ENCODE assay signal across 8 mouse cellular contexts in genomic region chr6:67169873-67170673, GRCm38 (mm10).
DNase-seq lines count a peak whose midpoint lies in the region; ATAC-seq and TF ChIP-seq lines count a peak whose summit lies in the region.

No protein-coding gene starts in this region.

- peak; percentile 81 for ATAC-seq in lung, embryonic 16.5 days (ENCODE audit: low read depth)
- peak; percentile 95 for ATAC-seq in neutrophil, adult 5-6 weeks (ENCODE audit: extremely low read depth, insufficient number of reproducible peaks, low FRiP score, poor library complexity, severe bottlenecking)

- H3K9ac ChIP-seq in ES-E14 (ENCODE audit: insufficient read depth, low read depth, low read length, poor library complexity, severe bottlenecking) = no peak overlapping the region
- H3K9ac ChIP-seq in lung, embryonic 16.5 days (ENCODE audit: low read length) = peak overlapping the region; percentile 54

- no peaks in the 10 kb centered on the region for H3K9me3 ChIP-seq in ES-E14 (ENCODE audit: control insufficient read depth, insufficient read depth, low read depth, low read length)
- H3K9me3 ChIP-seq in lung, embryonic 16.5 days (ENCODE audit: control insufficient read depth, low read length) = no peaks in the 10 kb centered on the region

- peaks cover 0 to 6% of the 10 kb centered on the region in 2 experiments; a peak in 1 of 4 replicates for H3K4me1 ChIP-seq in ES-E14 (ENCODE audit: control insufficient read depth in 2 of 2, insufficient read depth in 2 of 2, low read length in 2 of 2, poor library complexity in 1 of 2)
- H3K4me1 ChIP-seq in lung, embryonic 16.5 days (replicated peaks; ENCODE audit: control insufficient read depth, insufficient read depth, low read length) = no peaks in the 10 kb centered on the region

- DNase-seq in ES-E14 (ENCODE audit: low read depth, low spot score) = peak; percentile 66
- peak; percentile 90 for DNase-seq in brain, adult 2 months (ENCODE audit: low read depth, low spot score)
- DNase-seq in fibroblast of lung, adult 2 months (ENCODE audit: low read depth) = peak; percentile 33
- peak; percentile 62 to 77 for DNase-seq in heart, postnatal 10 days
- peak; percentile 70 to 84 for DNase-seq in kidney, postnatal 25 days
- peak; percentile 60 for DNase-seq in thymus, postnatal 25 days

- 37% methylated on average over 13 of the region's 13 CpGs for WGBS in lung, embryonic 16.5 days

- no peaks in the 10 kb centered on the region for H3K27me3 ChIP-seq in lung, embryonic 16.5 days (ENCODE audit: control insufficient read depth, insufficient read depth, low read depth, low read length)

- H3K4me2 ChIP-seq in lung, embryonic 16.5 days (ENCODE audit: low read depth, low read length) = peak overlapping the region; percentile 46

- intact Hi-C loops in heart, postnatal 10 days (cut with DNase I) = loop anchor here (1.0 to 2.0 kb wide), 3 partner anchors 97 to 267 kb away; no protein-coding TSS in a partner anchor

- no peaks in the 10 kb centered on the region for H3K36me3 ChIP-seq in ES-E14 (ENCODE audit: control insufficient read depth, insufficient read depth, low read length, poor library complexity, severe bottlenecking)
- H3K36me3 ChIP-seq in lung, embryonic 16.5 days (ENCODE audit: control insufficient read depth, insufficient read depth, low read length) = no peaks in the 10 kb centered on the region

- in situ Hi-C loops in ES-E14 (cut with MboI; ENCODE audit: low sequenced_read_pairs in 2 of 2, unreplicated experiment in 2 of 2) = loop anchor here (10.0 to 25.0 kb wide), 3 partner anchors 205 to 633 kb away; partner anchors contain the start of gene Mad2l1 (in 1 of the 2)

- no peak overlapping the region for H3K4me3 ChIP-seq in ES-E14 (ENCODE audit: insufficient read depth in 1 of 2, low read depth in 1 of 2, low read length in 2 of 2, poor library complexity in 1 of 2, severe bottlenecking in 1 of 2)
- peak overlapping the region; percentile 24 for H3K4me3 ChIP-seq in lung, embryonic 16.5 days (ENCODE audit: low read length)

- H3K27ac ChIP-seq in ES-E14 (ENCODE audit: insufficient read depth, low read depth, low read length, poor library complexity, severe bottlenecking) = no peak overlapping the region
- 0 out of 2 replicates have a peak overlapping the region, but pooled peaks have one; percentile 3 for H3K27ac ChIP-seq in lung, embryonic 16.5 days (ENCODE audit: low read length)

TF ChIP-seq in ES-E14, 5 proteins besides CTCF, POLR2A, EP300 and RAD21:
- TF ChIP-seq HCFC1 (IDR thresholded peaks at IDR 0.05; ENCODE audit: borderline replicate concordance, insufficient read depth, low read length) = no peak
- TF ChIP-seq CHD2 (IDR thresholded peaks at IDR 0.05; ENCODE audit: low read depth, low read length) = no peak
- TF ChIP-seq ZC3H11A (IDR thresholded peaks at IDR 0.05; ENCODE audit: borderline replicate concordance, low read depth, low read length) = peak; percentile 91

Comparison
In these comparisons a context has a peak if more than half of its experiments do, and no peak if none do; other contexts are left out.
1. DNase-seq: peak in every context shown above with its lines; median percentile 90 in brain, adult 2 months; 77 in kidney, postnatal 25 days; 70 in heart, postnatal 10 days; 66 in ES-E14; 60 in thymus, postnatal 25 days; 33 in fibroblast of lung, adult 2 months.